Mouse (Mus musculus) thymus, adult 2 months (tissue): ENCODE measurements around the gene Ddx39b.

ENCODE experiments used
- CTCF ChIP-seq: fragments of 200-500 bp; IDR thresholded peaks from 2 replicates; pipeline ENCODE4 v1.5.1; 2012; ENCODE audit warnings: mild to moderate bottlenecking, control low read depth, low read length, moderate library complexity, borderline replicate concordance; ENCODE audit not compliant: control insufficient read depth, poor library complexity, insufficient read depth; ENCODE audit errors: extremely low read depth
- POLR2A ChIP-seq: fragments of 200-500 bp; IDR thresholded peaks from 2 replicates; pipeline ENCODE4 v1.6.1; 2012; ENCODE audit warnings: mild to moderate bottlenecking, low read length, control low read depth, moderate library complexity; ENCODE audit not compliant: control insufficient read depth, poor library complexity, insufficient read depth; ENCODE audit errors: extremely low read depth

DNA sequence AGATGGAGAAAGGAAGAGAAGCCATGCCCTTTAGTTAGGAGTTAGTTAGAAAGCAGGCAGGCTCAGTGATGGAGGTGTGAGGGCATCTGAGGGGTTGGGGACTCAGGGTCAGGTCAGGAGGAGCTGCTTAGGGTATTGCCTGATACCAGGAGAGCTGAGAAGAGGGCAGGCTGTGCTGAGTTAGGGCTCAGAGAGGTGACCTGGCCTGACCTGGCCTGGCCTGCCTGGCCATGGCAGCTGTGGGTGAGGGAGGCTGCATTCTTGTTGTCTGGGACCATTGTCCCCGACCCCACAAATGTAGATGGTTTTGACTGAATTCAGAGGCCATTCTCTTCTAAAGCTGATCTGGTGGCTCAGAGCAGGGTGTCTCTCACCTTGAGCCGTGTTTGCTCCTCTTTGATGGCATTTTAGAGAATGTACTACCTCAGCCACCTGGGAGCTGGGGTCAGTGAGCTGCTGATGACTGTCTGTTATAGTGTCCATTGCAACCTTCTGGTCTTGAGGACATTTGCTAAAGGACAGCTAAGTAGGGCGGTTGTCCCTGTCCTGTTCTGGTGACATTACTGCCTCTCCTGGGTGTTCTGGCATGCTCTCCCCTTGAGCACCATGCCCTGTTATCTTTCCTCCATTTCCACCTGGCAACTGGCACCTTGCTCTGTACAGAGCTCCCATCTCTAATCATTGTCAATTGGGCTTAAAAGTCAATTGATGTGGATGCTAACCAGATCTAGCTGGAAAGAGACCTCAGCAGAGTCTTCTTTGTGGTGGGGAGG lies 9.0 kb downstream of the Ddx39b start:
- TF ChIP-seq CTCF (no peak), POLR2A (no peak)
